Mouse (Mus musculus) embryo, embryonic 10.5 days (tissue): ENCODE results near the gene Hnrnpul2.

Experiments
- DNase-seq: peaks from one replicate; pipeline ENCODE4 v3.0.0-alpha.2; 2015; ENCODE audit warnings: low spot score

Gene Hnrnpul2

GRCm38 (mm10) chr19:8819596-8820423, at the start of gene Hnrnpul2:
Hnrnpul2 (plus strand) TSS chr19:8820010.
- DNase-seq, result peak; percentile 97

GRCm38 (mm10) chr19:8770567-8771270, 49.1 kb upstream of the Hnrnpul2 start, which contains the start of gene Tmem223:
Tmem223 (plus strand) TSS chr19:8770996.
- DNase-seq, result peak; percentile 84

GRCm38 (mm10) chr19:8772996-8773395, 46.8 kb upstream of the Hnrnpul2 start:
- no peak for DNase-seq

GRCm38 (mm10) chr19:8773409-8773808, 46.4 kb upstream of the Hnrnpul2 start:
- DNase-seq, result no peak

GRCm38 (mm10) chr19:8774086-8774835, 45.5 kb upstream of the Hnrnpul2 start, which contains the start of gene Tmem179b:
Tmem179b (minus strand) TSS chr19:8774467.
- peak; percentile 98 for DNase-seq

- peak; percentile 30 for DNase-seq
Measured at GRCm38 (mm10) chr19:8774951-8775421, 44.8 kb upstream of the Hnrnpul2 start.

- peak; percentile 96 for DNase-seq
Measured at GRCm38 (mm10) chr19:8786008-8786781, 33.6 kb upstream of the Hnrnpul2 start, which contains the start of gene Taf6l. Taf6l (minus strand) TSS chr19:8786417.

GRCm38 (mm10) chr19:8788521-8788920, 31.3 kb upstream of the Hnrnpul2 start:
- peak; percentile 57 for DNase-seq

- no peak for DNase-seq
Measured at GRCm38 (mm10) chr19:8789171-8789570, 30.6 kb upstream of the Hnrnpul2 start.

GRCm38 (mm10) chr19:8790171-8790570, 29.6 kb upstream of the Hnrnpul2 start:
- no peak for DNase-seq

GRCm38 (mm10) chr19:8798264-8798946, 21.4 kb upstream of the Hnrnpul2 start, which contains the start of gene Polr2g:
Polr2g (minus strand) TSS chr19:8798577.
- DNase-seq, result peak; percentile 96

GRCm38 (mm10) chr19:8798947-8799315, 20.9 kb upstream of the Hnrnpul2 start:
- no peak for DNase-seq

- DNase-seq, result peak; percentile 99
Measured at GRCm38 (mm10) chr19:8802130-8802821, 17.5 kb upstream of the Hnrnpul2 start, which contains the start of gene Zbtb3. Zbtb3 (plus strand) TSS chr19:8802555.

- no peak for DNase-seq
Measured at GRCm38 (mm10) chr19:8803204-8803780, 16.5 kb upstream of the Hnrnpul2 start.

- DNase-seq, result no peak
Measured at GRCm38 (mm10) chr19:8803879-8804660, 15.7 kb upstream of the Hnrnpul2 start.

GRCm38 (mm10) chr19:8806810-8807209, 13.0 kb upstream of the Hnrnpul2 start:
- DNase-seq, result no peak

GRCm38 (mm10) chr19:8815812-8816211, 4.0 kb upstream of the Hnrnpul2 start:
- no peak for DNase-seq

- peak; percentile 10 for DNase-seq
Measured at GRCm38 (mm10) chr19:8817001-8817400, 2.8 kb upstream of the Hnrnpul2 start.
